Mouse (Mus musculus): ENCODE measurements around the gene Cct7. TPM values are rescaled to one million over a fixed set of nuclear protein-coding genes. Genes with fewer than 3 reads are reported as not detected.

Cct7 gene
- 446 and 448 TPM in 2 replicates for polyA plus RNA-seq (2015; fragmentation: Nextera tagmentation; extraction: Ambion mirVana)

- Histone ChIP-seq H3K9ac (ENCODE audit: low read length) (peak within 1 kb of the TSS; percentile 97), H3K4me2 (ENCODE audit: low read depth, low read length) (peak within 1 kb of the TSS; percentile 95), H3K9me3 (ENCODE audit: control insufficient read depth, low read length) (no peaks in the 10 kb centered on the region), H3K36me3 (ENCODE audit: control insufficient read depth, insufficient read depth, low read length) (peaks cover 6% of the 10 kb centered on the region), H3K4me1 (replicated peaks; ENCODE audit: control insufficient read depth, insufficient read depth, low read length) (peaks cover 26% of the 10 kb centered on the region), H3K27me3 (ENCODE audit: control insufficient read depth, insufficient read depth, low read depth, low read length) (no peaks in the 10 kb centered on the region), H3K27ac (ENCODE audit: low read length) (peak within 1 kb of the TSS; percentile 97), H3K4me3 (ENCODE audit: low read length) (peak within 1 kb of the TSS; percentile 93)
- WGBS = 2% methylated on average over 79 of the region's 96 CpGs
- peak; percentile 96 for ATAC-seq (ENCODE audit: low read depth)
Measured at GRCm38 (mm10) chr6:85450697-85451663, at the start of gene Cct7. Cct7 (plus strand) TSS chr6:85451514.

- Histone ChIP-seq H3K4me2 (ENCODE audit: low read depth, low read length) (no peak overlapping the region), H3K36me3 (ENCODE audit: control insufficient read depth, insufficient read depth, low read length) (no peaks in the 10 kb centered on the region), H3K9me3 (ENCODE audit: control insufficient read depth, low read length) (no peaks in the 10 kb centered on the region), H3K27ac (ENCODE audit: low read length) (no peak overlapping the region), H3K9ac (ENCODE audit: low read length) (no peak overlapping the region), H3K27me3 (ENCODE audit: control insufficient read depth, insufficient read depth, low read depth, low read length) (peaks cover 6% of the 10 kb centered on the region; the same call in 1 of the 2 replicates), H3K4me1 (replicated peaks; ENCODE audit: control insufficient read depth, insufficient read depth, low read length) (no peaks in the 10 kb centered on the region), H3K4me3 (ENCODE audit: low read length) (no peak overlapping the region)
- no peak for ATAC-seq (ENCODE audit: low read depth)
- WGBS = 53% methylated on average over 2 of the region's 2 CpGs
Measured at GRCm38 (mm10) chr6:85402613-85403012, 48.7 kb upstream of the Cct7 start.

GRCm38 (mm10) chr6:85403039-85403438 lies 48.3 kb upstream of the Cct7 start:
- Histone ChIP-seq H3K36me3 (ENCODE audit: control insufficient read depth, insufficient read depth, low read length) (no peaks in the 10 kb centered on the region), H3K4me1 (replicated peaks; ENCODE audit: control insufficient read depth, insufficient read depth, low read length) (no peaks in the 10 kb centered on the region), H3K4me2 (ENCODE audit: low read depth, low read length) (no peak overlapping the region), H3K27me3 (ENCODE audit: control insufficient read depth, insufficient read depth, low read depth, low read length) (peaks cover 7% of the 10 kb centered on the region; the same call in 1 of the 2 replicates), H3K9ac (ENCODE audit: low read length) (no peak overlapping the region), H3K4me3 (ENCODE audit: low read length) (no peak overlapping the region), H3K27ac (ENCODE audit: low read length) (no peak overlapping the region), H3K9me3 (ENCODE audit: control insufficient read depth, low read length) (no peaks in the 10 kb centered on the region)
- ATAC-seq (ENCODE audit: low read depth) = no peak
- 77% methylated on average over 10 of the region's 10 CpGs for WGBS

- Histone ChIP-seq H3K4me1 (replicated peaks; ENCODE audit: control insufficient read depth, insufficient read depth, low read length) (no peaks in the 10 kb centered on the region; the same call in 1 of the 2 replicates), H3K9me3 (ENCODE audit: control insufficient read depth, low read length) (no peaks in the 10 kb centered on the region), H3K27me3 (ENCODE audit: control insufficient read depth, insufficient read depth, low read depth, low read length) (peaks cover 29% of the 10 kb centered on the region), H3K4me3 (ENCODE audit: low read length) (no peak overlapping the region), H3K27ac (ENCODE audit: low read length) (no peak overlapping the region), H3K4me2 (ENCODE audit: low read depth, low read length) (peak overlapping the region; percentile 18; the same call in 1 of the 2 replicates), H3K36me3 (ENCODE audit: control insufficient read depth, insufficient read depth, low read length) (no peaks in the 10 kb centered on the region), H3K9ac (ENCODE audit: low read length) (peak overlapping the region; percentile 36)
- ATAC-seq (ENCODE audit: low read depth) = no peak
- WGBS = 4% methylated on average over 31 of the region's 31 CpGs
Measured at GRCm38 (mm10) chr6:85409003-85409402, 42.3 kb upstream of the Cct7 start.

GRCm38 (mm10) chr6:85410771-85411273 lies 40.5 kb upstream of the Cct7 start:
- Histone ChIP-seq H3K4me2 (ENCODE audit: low read depth, low read length) (no peak overlapping the region), H3K9me3 (ENCODE audit: control insufficient read depth, low read length) (no peaks in the 10 kb centered on the region), H3K4me3 (ENCODE audit: low read length) (no peak overlapping the region), H3K9ac (ENCODE audit: low read length) (no peak overlapping the region), H3K27me3 (ENCODE audit: control insufficient read depth, insufficient read depth, low read depth, low read length) (peaks cover 29% of the 10 kb centered on the region), H3K4me1 (replicated peaks; ENCODE audit: control insufficient read depth, insufficient read depth, low read length) (no peaks in the 10 kb centered on the region; the same call in 1 of the 2 replicates), H3K36me3 (ENCODE audit: control insufficient read depth, insufficient read depth, low read length) (no peaks in the 10 kb centered on the region), H3K27ac (ENCODE audit: low read length) (no peak overlapping the region; the same call in 1 of the 2 replicates)
- 9% methylated on average over 13 of the region's 13 CpGs for WGBS
- ATAC-seq (ENCODE audit: low read depth) = peak; percentile 88

GRCm38 (mm10) chr6:85415829-85416228 lies 35.5 kb upstream of the Cct7 start:
- WGBS = 37% methylated on average over 3 of the region's 3 CpGs
- no peaks in the 10 kb centered on the region for H3K27me3 ChIP-seq (ENCODE audit: control insufficient read depth, insufficient read depth, low read depth, low read length)
- peak overlapping the region; percentile 79 for H3K27ac ChIP-seq (ENCODE audit: low read length)
- H3K4me2 ChIP-seq (ENCODE audit: low read depth, low read length) = no peak overlapping the region
- peak; percentile 81 for ATAC-seq (ENCODE audit: low read depth)
- H3K4me3 ChIP-seq (ENCODE audit: low read length) = no peak overlapping the region
- no peaks in the 10 kb centered on the region for H3K9me3 ChIP-seq (ENCODE audit: control insufficient read depth, low read length)
- H3K36me3 ChIP-seq (ENCODE audit: control insufficient read depth, insufficient read depth, low read length) = no peaks in the 10 kb centered on the region
- H3K9ac ChIP-seq (ENCODE audit: low read length) = no peak overlapping the region
- H3K4me1 ChIP-seq (replicated peaks; ENCODE audit: control insufficient read depth, insufficient read depth, low read length) = no peaks in the 10 kb centered on the region; the same call in 1 of the 2 replicates

- Histone ChIP-seq H3K36me3 (ENCODE audit: control insufficient read depth, insufficient read depth, low read length) (no peaks in the 10 kb centered on the region), H3K9ac (ENCODE audit: low read length) (no peak overlapping the region), H3K4me1 (replicated peaks; ENCODE audit: control insufficient read depth, insufficient read depth, low read length) (no peaks in the 10 kb centered on the region; the same call in none of the 2 replicates), H3K9me3 (ENCODE audit: control insufficient read depth, low read length) (no peaks in the 10 kb centered on the region), H3K27ac (ENCODE audit: low read length) (peak overlapping the region; percentile 32), H3K27me3 (ENCODE audit: control insufficient read depth, insufficient read depth, low read depth, low read length) (no peaks in the 10 kb centered on the region; the same call in 1 of the 2 replicates), H3K4me2 (ENCODE audit: low read depth, low read length) (no peak overlapping the region), H3K4me3 (ENCODE audit: low read length) (no peak overlapping the region)
- peak; percentile 61 for ATAC-seq (ENCODE audit: low read depth)
- 55% methylated on average over 2 of the region's 2 CpGs for WGBS
Measured at GRCm38 (mm10) chr6:85419150-85419549, 32.2 kb upstream of the Cct7 start.

GRCm38 (mm10) chr6:85423836-85424379 lies 27.4 kb upstream of the Cct7 start, which contains the start of gene Noto:
Noto (plus strand) TSS chr6:85423886.
- WGBS = 10% methylated on average over 28 of the region's 28 CpGs
- Histone ChIP-seq H3K9me3 (ENCODE audit: control insufficient read depth, low read length) (no peaks in the 10 kb centered on the region), H3K4me3 (ENCODE audit: low read length) (no peak within 1 kb of the TSS), H3K9ac (ENCODE audit: low read length) (no peak within 1 kb of the TSS), H3K27ac (ENCODE audit: low read length) (peak within 1 kb of the TSS; percentile 63), H3K36me3 (ENCODE audit: control insufficient read depth, insufficient read depth, low read length) (no peaks in the 10 kb centered on the region), H3K27me3 (ENCODE audit: control insufficient read depth, insufficient read depth, low read depth, low read length) (no peaks in the 10 kb centered on the region; the same call in 1 of the 2 replicates), H3K4me2 (ENCODE audit: low read depth, low read length) (no peak within 1 kb of the TSS), H3K4me1 (replicated peaks; ENCODE audit: control insufficient read depth, insufficient read depth, low read length) (no peaks in the 10 kb centered on the region; the same call in none of the 2 replicates)
- ATAC-seq (ENCODE audit: low read depth) = peak; percentile 43; the same call in 1 of the 2 replicates
